Mouse (Mus musculus): ENCODE measurements at regions not wholly inside any gene's neighbourhood (a gene's known extent, or its start where the extent isn't known, plus 50 kb on each side); places are given as distances from the start of the nearest gene placed in this dataset.
A peak's percentile ranks its signal among the peaks of the same experiment; 100 is the strongest.

- peaks cover 12% of the 10 kb centered on the region for H3K27me3 ChIP-seq (ENCODE audit: control insufficient read depth)
- TF ChIP-seq TAL1 (IDR thresholded peaks at IDR 0.05; ENCODE audit: low read length) (no peak), GATA1 (IDR thresholded peaks at IDR 0.05; ENCODE audit: low read length) (no peak)
- peaks cover 26% of the 10 kb centered on the region for H3K4me1 ChIP-seq (ENCODE audit: control insufficient read depth)
- H3K4me3 ChIP-seq (replicated peaks): no peak overlapping the region
- no peaks in the 10 kb centered on the region for H3K9me3 ChIP-seq (ENCODE audit: control insufficient read depth, low read length)
- H3K36me3 ChIP-seq (ENCODE audit: control insufficient read depth): peaks cover 12% of the 10 kb centered on the region
These were observed 53.2 kb upstream of the Gpc5 start for GRCm38 (mm10) chr14:115038788-115039187.

- Histone ChIP-seq H3K9me3 (ENCODE audit: control insufficient read depth, low read length) (no peaks in the 10 kb centered on the region), H3K4me1 (ENCODE audit: control insufficient read depth) (peaks cover 31% of the 10 kb centered on the region), H3K4me3 (replicated peaks) (no peak overlapping the region), H3K27me3 (ENCODE audit: control insufficient read depth) (peaks cover 12% of the 10 kb centered on the region), H3K36me3 (ENCODE audit: control insufficient read depth) (peaks cover 19% of the 10 kb centered on the region)
- TF ChIP-seq GATA1 (IDR thresholded peaks at IDR 0.05; ENCODE audit: low read length) (no peak), TAL1 (IDR thresholded peaks at IDR 0.05; ENCODE audit: low read length) (no peak)
These were observed 52.5 kb upstream of the Gpc5 start for GRCm38 (mm10) chr14:115039524-115039923.

GRCm38 (mm10) chr14:115040091-115040571, 51.9 kb upstream of the Gpc5 start:
- TF ChIP-seq GATA1 (IDR thresholded peaks at IDR 0.05; ENCODE audit: low read length) (no peak), TAL1 (IDR thresholded peaks at IDR 0.05; ENCODE audit: low read length) (no peak)
- H3K27me3 ChIP-seq (ENCODE audit: control insufficient read depth): peaks cover 12% of the 10 kb centered on the region
- peak overlapping the region; percentile 80 for H3K4me3 ChIP-seq (replicated peaks)
- peaks cover 31% of the 10 kb centered on the region for H3K4me1 ChIP-seq (ENCODE audit: control insufficient read depth)
- H3K9me3 ChIP-seq (ENCODE audit: control insufficient read depth, low read length): no peaks in the 10 kb centered on the region
- peaks cover 26% of the 10 kb centered on the region for H3K36me3 ChIP-seq (ENCODE audit: control insufficient read depth)

GRCm38 (mm10) chr14:115040578-115041206, 51.3 kb upstream of the Gpc5 start:
- Histone ChIP-seq H3K4me3 (replicated peaks) (peak overlapping the region; percentile 80), H3K9me3 (ENCODE audit: control insufficient read depth, low read length) (no peaks in the 10 kb centered on the region), H3K36me3 (ENCODE audit: control insufficient read depth) (peaks cover 31% of the 10 kb centered on the region), H3K27me3 (ENCODE audit: control insufficient read depth) (peaks cover 12% of the 10 kb centered on the region), H3K4me1 (ENCODE audit: control insufficient read depth) (peaks cover 31% of the 10 kb centered on the region)
- no peak for TF ChIP-seq TAL1 (IDR thresholded peaks at IDR 0.05; ENCODE audit: low read length)
- no peak for TF ChIP-seq GATA1 (IDR thresholded peaks at IDR 0.05; ENCODE audit: low read length)

- H3K4me3 ChIP-seq (replicated peaks): peak overlapping the region; percentile 80
- H3K9me3 ChIP-seq (ENCODE audit: control insufficient read depth, low read length): no peaks in the 10 kb centered on the region
- H3K36me3 ChIP-seq (ENCODE audit: control insufficient read depth): peaks cover 39% of the 10 kb centered on the region
- H3K4me1 ChIP-seq (ENCODE audit: control insufficient read depth): peaks cover 31% of the 10 kb centered on the region
- TF ChIP-seq TAL1 (IDR thresholded peaks at IDR 0.05; ENCODE audit: low read length) (no peak), GATA1 (IDR thresholded peaks at IDR 0.05; ENCODE audit: low read length) (no peak)
- peaks cover 12% of the 10 kb centered on the region for H3K27me3 ChIP-seq (ENCODE audit: control insufficient read depth)
These were observed 50.5 kb upstream of the Gpc5 start for GRCm38 (mm10) chr14:115041336-115042054.

- Histone ChIP-seq H3K36me3 (ENCODE audit: control insufficient read depth) (peaks cover 45% of the 10 kb centered on the region), H3K27me3 (ENCODE audit: control insufficient read depth) (peaks cover 12% of the 10 kb centered on the region), H3K4me1 (ENCODE audit: control insufficient read depth) (peaks cover 31% of the 10 kb centered on the region), H3K4me3 (replicated peaks) (peak overlapping the region; percentile 80), H3K9me3 (ENCODE audit: control insufficient read depth, low read length) (no peaks in the 10 kb centered on the region)
- TF ChIP-seq GATA1 (IDR thresholded peaks at IDR 0.05; ENCODE audit: low read length) (no peak), TAL1 (IDR thresholded peaks at IDR 0.05; ENCODE audit: low read length) (no peak)
These were observed 49.9 kb upstream of the Gpc5 start for GRCm38 (mm10) chr14:115042055-115042564.

Measured in erythroblast, embryonic 14.5 days (primary cell).